Mouse (Mus musculus) heart, embryonic 10.5 days (tissue): ENCODE data around the gene Dlgap1. TPM values are rescaled to one million over a fixed set of nuclear protein-coding genes. Genes with fewer than 3 reads are reported as not detected.

Source experiments
- DNase-seq: peaks from one replicate; pipeline ENCODE4 v3.0.0-alpha.2; 2017; ENCODE audit warnings: low spot score
- H3K27ac ChIP-seq: fragments of 300-500 bp; sonication (generic); 2 replicates; pipeline ENCODE4 v1.5.1; 2016; ENCODE audit warnings: mild to moderate bottlenecking
- H3K27me3 ChIP-seq: fragments of 300-500 bp; sonication (generic); 2 replicates; pipeline ENCODE4 v1.6.1; 2016; ENCODE audit warnings: mild to moderate bottlenecking; ENCODE audit not compliant: poor library complexity, insufficient read depth, severe bottlenecking
- H3K36me3 ChIP-seq: fragments of 300-500 bp; sonication (generic); 2 replicates; pipeline ENCODE4 v1.6.1; 2016; ENCODE audit warnings: mild to moderate bottlenecking, moderate library complexity
- H3K4me1 ChIP-seq: fragments of 300-500 bp; sonication (generic); 2 replicates; pipeline ENCODE4 v1.6.1; 2016; ENCODE audit warnings: mild to moderate bottlenecking
- H3K4me3 ChIP-seq: fragments of 300-500 bp; sonication (generic); 2 replicates; pipeline ENCODE4 v1.5.1; 2016; ENCODE audit warnings: mild to moderate bottlenecking, moderate library complexity
- H3K9me3 ChIP-seq: fragments of 300-500 bp; sonication (generic); 2 replicates; pipeline ENCODE4 v1.6.1; 2016; ENCODE audit warnings: mild to moderate bottlenecking, moderate library complexity
- WGBS: fragments of 180-500 bp; shearing (Covaris S2); methylation state at CpG from one replicate; pipeline ENCODE4 v1.1.7; 2016; 5-methylcytosine and 5-hydroxymethylcytosine counted together
- polyA plus RNA-seq: library from polyadenylated mRNA; unstranded; fragments of >200 nt; fragmentation: Nextera tagmentation; extraction: Ambion mirVana; gene quantifications from 2 replicates; pipeline ENCODE4 v1.2.1, GENCODE M21; 2016

Dlgap1 gene
- polyA plus RNA-seq, 1 experiment from 2014 or later: 0.51 TPM

- Histone ChIP-seq H3K27ac (no peak overlapping the region), H3K4me1 (no peaks in the 10 kb centered on the region), H3K27me3 (no peaks in the 10 kb centered on the region), H3K4me3 (no peak overlapping the region), H3K36me3 (no peaks in the 10 kb centered on the region), H3K9me3 (no peaks in the 10 kb centered on the region)
- WGBS: 85% methylated on average over 1 of the region's 1 CpGs
- DNase-seq: no peak
Measured at GRCm38 (mm10) chr17:70457103-70457502, 488.2 kb downstream of the Dlgap1 start.

GRCm38 (mm10) chr17:70462231-70462630 lies 493.4 kb downstream of the Dlgap1 start:
- H3K36me3 ChIP-seq: no peaks in the 10 kb centered on the region
- WGBS: 87% methylated on average over 8 of the region's 8 CpGs
- no peak overlapping the region for H3K27ac ChIP-seq
- H3K9me3 ChIP-seq: no peaks in the 10 kb centered on the region
- no peaks in the 10 kb centered on the region for H3K4me1 ChIP-seq
- H3K4me3 ChIP-seq: no peak overlapping the region
- H3K27me3 ChIP-seq: no peaks in the 10 kb centered on the region
- no peak for DNase-seq

GRCm38 (mm10) chr17:70462771-70463491 lies 494.1 kb downstream of the Dlgap1 start:
- DNase-seq: no peak
- Histone ChIP-seq H3K9me3 (no peaks in the 10 kb centered on the region), H3K27ac (no peak overlapping the region), H3K4me1 (no peaks in the 10 kb centered on the region), H3K36me3 (no peaks in the 10 kb centered on the region), H3K4me3 (no peak overlapping the region), H3K27me3 (no peaks in the 10 kb centered on the region)
- WGBS: 58% methylated on average over 8 of the region's 8 CpGs

- Histone ChIP-seq H3K27me3 (no peaks in the 10 kb centered on the region), H3K9me3 (no peaks in the 10 kb centered on the region), H3K4me1 (peaks cover 6% of the 10 kb centered on the region), H3K4me3 (no peak overlapping the region), H3K27ac (no peak overlapping the region), H3K36me3 (no peaks in the 10 kb centered on the region)
- WGBS: 53% methylated on average over 4 of the region's 4 CpGs
- DNase-seq: no peak
Measured at GRCm38 (mm10) chr17:70466413-70466812, 497.5 kb downstream of the Dlgap1 start.

GRCm38 (mm10) chr17:70470970-70471371 lies 502.1 kb downstream of the Dlgap1 start:
- Histone ChIP-seq H3K36me3 (no peaks in the 10 kb centered on the region), H3K9me3 (no peaks in the 10 kb centered on the region), H3K27me3 (no peaks in the 10 kb centered on the region), H3K4me1 (peaks cover 6% of the 10 kb centered on the region), H3K27ac (no peak overlapping the region), H3K4me3 (no peak overlapping the region)
- 30% methylated on average over 7 of the region's 7 CpGs for WGBS
- DNase-seq: no peak

GRCm38 (mm10) chr17:70472162-70472561 lies 503.3 kb downstream of the Dlgap1 start:
- no peak for DNase-seq
- Histone ChIP-seq H3K9me3 (no peaks in the 10 kb centered on the region), H3K36me3 (no peaks in the 10 kb centered on the region), H3K4me1 (peaks cover 6% of the 10 kb centered on the region), H3K27ac (no peak overlapping the region), H3K4me3 (no peak overlapping the region), H3K27me3 (no peaks in the 10 kb centered on the region)
- WGBS: 84% methylated on average over 7 of the region's 7 CpGs

GRCm38 (mm10) chr17:70473871-70474270 lies 505.0 kb downstream of the Dlgap1 start:
- no peaks in the 10 kb centered on the region for H3K27me3 ChIP-seq
- DNase-seq: no peak
- peaks cover 6% of the 10 kb centered on the region for H3K4me1 ChIP-seq
- H3K27ac ChIP-seq: no peak overlapping the region
- no peak overlapping the region for H3K4me3 ChIP-seq
- 83% methylated on average over 4 of the region's 4 CpGs for WGBS
- no peaks in the 10 kb centered on the region for H3K36me3 ChIP-seq
- no peaks in the 10 kb centered on the region for H3K9me3 ChIP-seq

GRCm38 (mm10) chr17:70483716-70484115 lies 514.8 kb downstream of the Dlgap1 start:
- no peaks in the 10 kb centered on the region for H3K4me1 ChIP-seq
- no peak overlapping the region for H3K4me3 ChIP-seq
- no peak for DNase-seq
- no peaks in the 10 kb centered on the region for H3K36me3 ChIP-seq
- H3K27ac ChIP-seq: no peak overlapping the region
- H3K9me3 ChIP-seq: no peaks in the 10 kb centered on the region
- no peaks in the 10 kb centered on the region for H3K27me3 ChIP-seq
- WGBS: 87% methylated on average over 4 of the region's 4 CpGs

- H3K27me3 ChIP-seq: no peaks in the 10 kb centered on the region
- no peak overlapping the region for H3K27ac ChIP-seq
- peak; percentile 3 for DNase-seq
- H3K4me1 ChIP-seq: no peaks in the 10 kb centered on the region
- WGBS: 85% methylated on average over 4 of the region's 4 CpGs
- H3K9me3 ChIP-seq: no peaks in the 10 kb centered on the region
- no peaks in the 10 kb centered on the region for H3K36me3 ChIP-seq
- H3K4me3 ChIP-seq: no peak overlapping the region
Measured at GRCm38 (mm10) chr17:70485668-70486067, 516.8 kb downstream of the Dlgap1 start.

- H3K27ac ChIP-seq: no peak overlapping the region
- 73% methylated on average over 7 of the region's 7 CpGs for whole genome bisulfite sequencing
- H3K4me3 ChIP-seq: no peak overlapping the region
- no peaks in the 10 kb centered on the region for H3K36me3 ChIP-seq
- H3K9me3 ChIP-seq: no peaks in the 10 kb centered on the region
- DNase-seq: peak; percentile 31
- H3K4me1 ChIP-seq: no peaks in the 10 kb centered on the region
- H3K27me3 ChIP-seq: no peaks in the 10 kb centered on the region
Measured at GRCm38 (mm10) chr17:70486259-70486658, 517.4 kb downstream of the Dlgap1 start.

- Histone ChIP-seq H3K4me3 (no peak overlapping the region), H3K27me3 (no peaks in the 10 kb centered on the region), H3K36me3 (no peaks in the 10 kb centered on the region), H3K9me3 (no peaks in the 10 kb centered on the region), H3K4me1 (no peaks in the 10 kb centered on the region), H3K27ac (no peak overlapping the region)
- WGBS: 83% methylated on average over 10 of the region's 10 CpGs
- peak; percentile 42 for DNase-seq
Measured at GRCm38 (mm10) chr17:70486831-70487230, 518.0 kb downstream of the Dlgap1 start.

- no peaks in the 10 kb centered on the region for H3K9me3 ChIP-seq
- H3K4me1 ChIP-seq: no peaks in the 10 kb centered on the region
- no peaks in the 10 kb centered on the region for H3K36me3 ChIP-seq
- WGBS: 53% methylated on average over 7 of the region's 7 CpGs
- no peak overlapping the region for H3K27ac ChIP-seq
- DNase-seq: no peak
- no peaks in the 10 kb centered on the region for H3K27me3 ChIP-seq
- no peak overlapping the region for H3K4me3 ChIP-seq
Measured at GRCm38 (mm10) chr17:70488784-70489265, 520.0 kb downstream of the Dlgap1 start.

- no peak overlapping the region for H3K4me3 ChIP-seq
- H3K36me3 ChIP-seq: no peaks in the 10 kb centered on the region
- H3K9me3 ChIP-seq: no peaks in the 10 kb centered on the region
- H3K27me3 ChIP-seq: no peaks in the 10 kb centered on the region
- WGBS: 83% methylated on average over 4 of the region's 4 CpGs
- H3K4me1 ChIP-seq: no peaks in the 10 kb centered on the region
- no peak for DNase-seq
- no peak overlapping the region for H3K27ac ChIP-seq
Measured at GRCm38 (mm10) chr17:70491575-70491974, 522.7 kb downstream of the Dlgap1 start.

GRCm38 (mm10) chr17:70494338-70494737 lies 525.5 kb downstream of the Dlgap1 start:
- no peak overlapping the region for H3K4me3 ChIP-seq
- no peak for DNase-seq
- no peaks in the 10 kb centered on the region for H3K27me3 ChIP-seq
- WGBS: 81% methylated on average over 4 of the region's 4 CpGs
- H3K9me3 ChIP-seq: no peaks in the 10 kb centered on the region
- H3K4me1 ChIP-seq: no peaks in the 10 kb centered on the region
- H3K27ac ChIP-seq: no peak overlapping the region
- H3K36me3 ChIP-seq: no peaks in the 10 kb centered on the region
